Mouse (Mus musculus): Measurements from ENCODE around the gene Lyrm4. TPM values are rescaled to one million over a fixed set of nuclear protein-coding genes. Genes with fewer than 3 reads are reported as not detected.

Gene Lyrm4
- polyA plus RNA-seq, 1 experiment from 2014 or later = 24.5 TPM

DNA sequence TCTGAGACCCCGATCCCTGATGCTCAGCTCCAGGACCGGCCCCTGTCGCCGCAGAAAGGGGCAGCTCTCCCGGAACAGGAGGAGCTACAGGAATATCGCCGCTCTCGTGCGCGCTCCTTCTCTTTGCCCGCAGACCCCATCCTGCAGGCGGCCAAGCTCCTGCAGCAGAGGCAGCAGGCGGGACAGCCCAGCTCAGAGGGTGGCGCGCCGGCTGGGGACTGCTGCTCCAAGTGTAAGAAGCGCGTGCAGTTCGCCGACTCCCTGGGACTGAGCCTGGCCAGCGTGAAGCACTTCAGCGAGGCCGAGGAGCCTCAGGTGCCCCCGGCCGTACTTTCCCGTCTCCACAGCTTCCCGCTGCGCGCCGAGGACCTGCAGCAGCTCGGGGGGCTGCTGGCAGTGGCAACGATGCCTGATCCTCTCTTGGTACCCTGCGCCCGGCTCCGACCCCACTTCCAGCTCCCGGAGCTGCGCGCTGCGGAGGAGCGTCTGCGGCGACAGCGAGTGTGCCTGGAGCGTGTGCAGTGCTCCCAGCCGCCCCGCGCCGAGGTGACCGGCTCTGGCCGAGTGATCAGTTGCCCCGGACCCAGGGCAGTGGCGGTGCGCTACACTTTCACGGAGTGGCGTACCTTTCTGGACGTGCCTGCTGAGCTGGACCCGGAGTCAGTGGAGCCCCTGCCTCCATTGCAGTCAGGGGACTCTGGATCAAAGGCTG is 148.5 kb downstream of the Lyrm4 start:
- DNase-seq (ENCODE audit: low spot score) = peak; percentile 85
- WGBS = under 1% methylated on average over 57 of the region's 57 CpGs
- H3K27ac ChIP-seq = peak overlapping the region; percentile 89

GRCm38 (mm10) chr13:35968131-35968718 is 149.1 kb downstream of the Lyrm4 start:
- under 1% methylated on average over 38 of the region's 38 CpGs for WGBS
- H3K27ac ChIP-seq = peak overlapping the region; percentile 89

More for the DNA sequence above, 148.5 kb downstream of the Lyrm4 start:
- no peaks in the 10 kb centered on the region for H3K9me3 ChIP-seq
- peaks cover 25% of the 10 kb centered on the region for H3K4me1 ChIP-seq
- H3K27me3 ChIP-seq (ENCODE audit: insufficient read depth, poor library complexity, severe bottlenecking) = peaks cover 15% of the 10 kb centered on the region
- peak overlapping the region; percentile 73 for H3K4me3 ChIP-seq
- H3K36me3 ChIP-seq = no peaks in the 10 kb centered on the region

GRCm38 (mm10) chr13:35967690-35968089 is 149.6 kb downstream of the Lyrm4 start:
- peak; percentile 80 for DNase-seq (ENCODE audit: low spot score)
- Histone ChIP-seq H3K27me3 (ENCODE audit: insufficient read depth, poor library complexity, severe bottlenecking) (peaks cover 15% of the 10 kb centered on the region), H3K9me3 (no peaks in the 10 kb centered on the region), H3K27ac (peak overlapping the region; percentile 89), H3K4me1 (peaks cover 25% of the 10 kb centered on the region), H3K4me3 (peak overlapping the region; percentile 73), H3K36me3 (no peaks in the 10 kb centered on the region)
- 1% methylated on average over 15 of the region's 15 CpGs for WGBS

More at GRCm38 (mm10) chr13:35968131-35968718, 149.1 kb downstream of the Lyrm4 start:
- DNase-seq (ENCODE audit: low spot score) = peak; percentile 80
- Histone ChIP-seq H3K9me3 (no peaks in the 10 kb centered on the region), H3K27me3 (ENCODE audit: insufficient read depth, poor library complexity, severe bottlenecking) (peaks cover 15% of the 10 kb centered on the region), H3K36me3 (no peaks in the 10 kb centered on the region), H3K4me1 (peaks cover 25% of the 10 kb centered on the region), H3K4me3 (peak overlapping the region; percentile 73)

GRCm38 (mm10) chr13:35963583-35963982 is 153.7 kb downstream of the Lyrm4 start:
- Histone ChIP-seq H3K9me3 (no peaks in the 10 kb centered on the region), H3K27ac (no peak overlapping the region), H3K4me1 (0 out of 2 replicates have a peak, but pooled peaks cover 12% of the 10 kb centered on the region), H3K36me3 (no peaks in the 10 kb centered on the region), H3K27me3 (ENCODE audit: insufficient read depth, poor library complexity, severe bottlenecking) (0 out of 2 replicates have a peak, but pooled peaks cover 4% of the 10 kb centered on the region), H3K4me3 (no peak overlapping the region)
- DNase-seq (ENCODE audit: low spot score) = no peak
- WGBS = 78% methylated on average over 4 of the region's 4 CpGs

DNA sequence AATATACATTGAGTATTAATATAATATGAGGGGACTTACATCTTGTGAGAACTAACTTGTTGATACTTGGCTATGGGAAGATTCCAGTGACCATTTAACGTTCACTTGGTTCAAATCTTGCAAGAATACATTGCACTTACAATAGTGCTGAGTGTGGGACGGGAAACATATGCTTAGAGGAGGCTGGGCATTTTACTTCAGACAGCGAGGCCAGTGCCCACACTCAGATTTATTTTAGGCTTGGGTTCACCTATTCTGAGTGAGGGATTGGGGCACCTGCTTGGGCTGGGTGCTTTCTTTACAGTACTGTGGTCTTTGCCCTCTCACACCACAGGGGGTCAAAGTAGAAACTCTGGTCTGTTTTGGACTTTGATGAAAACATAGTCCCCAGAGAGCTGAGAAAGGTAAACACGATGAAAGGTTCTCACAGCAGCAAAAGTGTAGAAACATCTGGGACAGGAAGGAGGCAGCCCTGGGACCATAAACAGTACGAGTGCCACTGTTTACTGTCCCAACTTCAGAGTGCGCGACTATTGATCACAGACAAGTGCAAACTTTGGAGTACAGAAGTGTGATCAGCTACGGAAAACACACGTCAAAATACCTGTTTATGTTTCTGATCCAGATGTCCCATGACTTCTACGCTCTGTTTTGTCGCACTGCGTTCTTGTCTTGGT is 157.8 kb downstream of the Lyrm4 start:
- no peak for DNase-seq (ENCODE audit: low spot score)
- Histone ChIP-seq H3K27me3 (ENCODE audit: insufficient read depth, poor library complexity, severe bottlenecking) (no peaks in the 10 kb centered on the region), H3K4me1 (no peaks in the 10 kb centered on the region), H3K27ac (no peak overlapping the region), H3K36me3 (no peaks in the 10 kb centered on the region), H3K9me3 (no peaks in the 10 kb centered on the region), H3K4me3 (no peak overlapping the region)
- WGBS = 74% methylated on average over 12 of the region's 12 CpGs

- H3K36me3 ChIP-seq = no peaks in the 10 kb centered on the region
- 95% methylated on average over 1 of the region's 1 CpGs for whole genome bisulfite sequencing
- no peaks in the 10 kb centered on the region for H3K9me3 ChIP-seq
- H3K4me1 ChIP-seq = no peaks in the 10 kb centered on the region
- DNase-seq (ENCODE audit: low spot score) = no peak
- no peaks in the 10 kb centered on the region for H3K27me3 ChIP-seq (ENCODE audit: insufficient read depth, poor library complexity, severe bottlenecking)
- no peak within 1 kb of the TSS for H3K4me3 ChIP-seq
- no peak within 1 kb of the TSS for H3K27ac ChIP-seq
Observed at GRCm38 (mm10) chr13:35958539-35958938, 158.8 kb downstream of the Lyrm4 start, which contains the start of gene Ppp1r3g. TSS of gene Ppp1r3g (plus strand) at chr13:35958839.

- H3K9me3 ChIP-seq = no peaks in the 10 kb centered on the region
- no peak overlapping the region for H3K4me3 ChIP-seq
- no peaks in the 10 kb centered on the region for H3K36me3 ChIP-seq
- peaks cover 20% of the 10 kb centered on the region; the same call in 1 of the 2 replicates for H3K27me3 ChIP-seq (ENCODE audit: insufficient read depth, poor library complexity, severe bottlenecking)
- H3K4me1 ChIP-seq = no peaks in the 10 kb centered on the region
- H3K27ac ChIP-seq = no peak overlapping the region
- 83% methylated on average over 17 of the region's 17 CpGs for WGBS
- no peak for DNase-seq (ENCODE audit: low spot score)
Observed at GRCm38 (mm10) chr13:35949814-35950455, 167.4 kb downstream of the Lyrm4 start.

GRCm38 (mm10) chr13:35947354-35948000 is 169.8 kb downstream of the Lyrm4 start:
- Histone ChIP-seq H3K27me3 (ENCODE audit: insufficient read depth, poor library complexity, severe bottlenecking) (peaks cover 20% of the 10 kb centered on the region; the same call in 1 of the 2 replicates), H3K36me3 (no peaks in the 10 kb centered on the region), H3K4me3 (no peak overlapping the region), H3K4me1 (no peaks in the 10 kb centered on the region), H3K9me3 (no peaks in the 10 kb centered on the region), H3K27ac (no peak overlapping the region)
- DNase-seq (ENCODE audit: low spot score) = peak; percentile 83
- WGBS = 21% methylated on average over 14 of the region's 14 CpGs

DNA sequence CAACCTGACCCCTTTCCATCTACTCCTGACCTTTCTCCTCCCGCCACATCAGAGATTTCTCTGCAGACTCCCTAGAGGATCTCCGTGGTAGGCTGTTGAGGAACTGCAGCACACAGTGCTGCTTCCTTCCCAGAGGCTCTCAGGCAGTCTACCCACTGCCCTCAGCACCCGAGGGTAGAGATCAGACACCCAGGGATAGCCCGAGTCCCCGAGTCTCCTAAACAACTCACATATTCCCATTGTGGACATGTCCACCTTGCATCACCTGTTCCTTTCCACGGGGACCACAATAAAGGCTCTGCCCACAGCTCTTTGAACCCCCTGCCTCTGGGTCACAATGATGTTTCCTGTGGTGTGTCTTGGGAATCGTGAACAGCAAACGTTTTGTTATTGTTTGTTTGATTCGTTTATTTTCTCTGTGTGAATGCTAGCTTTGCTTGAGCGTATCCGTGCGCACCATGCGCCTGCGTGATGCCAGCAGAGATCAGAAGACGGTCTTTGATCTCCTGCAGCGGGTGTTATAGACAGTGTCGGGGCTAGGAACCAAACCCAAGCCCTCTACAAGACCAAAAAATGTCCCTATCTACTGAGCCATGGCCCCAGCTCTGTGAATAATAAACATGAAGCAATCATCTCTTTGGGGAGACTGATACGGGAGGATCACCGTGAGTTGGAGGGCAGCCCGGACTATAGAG is 170.5 kb downstream of the Lyrm4 start:
- 72% methylated on average over 20 of the region's 20 CpGs for WGBS

GRCm38 (mm10) chr13:35940934-35941333 is 176.4 kb downstream of the Lyrm4 start:
- DNase-seq (ENCODE audit: low spot score) = no peak
- H3K9me3 ChIP-seq = no peaks in the 10 kb centered on the region

More for the DNA sequence above, 170.5 kb downstream of the Lyrm4 start:
- no peak overlapping the region for H3K4me3 ChIP-seq
- H3K4me1 ChIP-seq = no peaks in the 10 kb centered on the region
- H3K9me3 ChIP-seq = no peaks in the 10 kb centered on the region
- H3K27me3 ChIP-seq (ENCODE audit: insufficient read depth, poor library complexity, severe bottlenecking) = peaks cover 20% of the 10 kb centered on the region; the same call in 1 of the 2 replicates
- H3K36me3 ChIP-seq = no peaks in the 10 kb centered on the region
- no peak overlapping the region for H3K27ac ChIP-seq
- DNase-seq (ENCODE audit: low spot score) = no peak

GRCm38 (mm10) chr13:35939871-35940665 is 177.3 kb downstream of the Lyrm4 start:
- H3K4me1 ChIP-seq = no peaks in the 10 kb centered on the region
- no peaks in the 10 kb centered on the region for H3K9me3 ChIP-seq
- H3K36me3 ChIP-seq = no peaks in the 10 kb centered on the region
- no peaks in the 10 kb centered on the region for H3K27me3 ChIP-seq (ENCODE audit: insufficient read depth, poor library complexity, severe bottlenecking)
- DNase-seq (ENCODE audit: low spot score) = no peak
- no peak overlapping the region for H3K27ac ChIP-seq
- WGBS = 63% methylated on average over 18 of the region's 18 CpGs
- H3K4me3 ChIP-seq = no peak overlapping the region

More at GRCm38 (mm10) chr13:35940934-35941333, 176.4 kb downstream of the Lyrm4 start:
- H3K4me3 ChIP-seq = no peak overlapping the region
- H3K27ac ChIP-seq = no peak overlapping the region
- H3K4me1 ChIP-seq = no peaks in the 10 kb centered on the region
- peaks cover 3% of the 10 kb centered on the region; the same call in 1 of the 2 replicates for H3K27me3 ChIP-seq (ENCODE audit: insufficient read depth, poor library complexity, severe bottlenecking)
- H3K36me3 ChIP-seq = no peaks in the 10 kb centered on the region
- 77% methylated on average over 5 of the region's 5 CpGs for WGBS
